Mouse (Mus musculus): Measurements from ENCODE around the gene Itgad. TPM values are rescaled to one million over a fixed set of nuclear protein-coding genes. Genes with fewer than 3 reads are reported as not detected.
A peak's percentile ranks its signal among the peaks of the same experiment; 100 is the strongest.

Gene Itgad
- polyA plus RNA-seq, 1 experiment = 0.56 TPM

GRCm38 (mm10) chr7:128246496-128247391 is 92.6 kb downstream of the Itgad start, which contains the start of gene Tgfb1i1:
Gene Tgfb1i1, plus strand, starts transcription at chr7:128246812.
- Histone ChIP-seq H3K4me3 (replicated peaks; ENCODE audit: extremely low read depth, low read depth, low read length) (peak within 1 kb of the TSS; percentile 75), H3K4me1 (ENCODE audit: control insufficient read depth, insufficient read depth, low read length) (peaks cover 8% of the 10 kb centered on the region)
- TF ChIP-seq CTCF (IDR thresholded peaks at IDR 0.05; ENCODE audit: insufficient read depth, low read length) (no peak), POLR2A (IDR thresholded peaks at IDR 0.05; ENCODE audit: borderline replicate concordance, extremely low read depth, low read depth, low read length) (peak; percentile 83; the same call in 1 of the 2 replicates)
- DNase-seq = peak; percentile 72
- 5% methylated on average over 30 of the region's 30 CpGs for WGBS

GRCm38 (mm10) chr7:128247443-128247842 is 93.3 kb downstream of the Itgad start:
- Histone ChIP-seq H3K4me3 (replicated peaks; ENCODE audit: extremely low read depth, low read depth, low read length) (peak overlapping the region; percentile 75), H3K4me1 (ENCODE audit: control insufficient read depth, insufficient read depth, low read length) (peaks cover 8% of the 10 kb centered on the region)
- DNase-seq = peak; percentile 86
- WGBS = 1% methylated on average over 13 of the region's 13 CpGs
- TF ChIP-seq POLR2A (IDR thresholded peaks at IDR 0.05; ENCODE audit: borderline replicate concordance, extremely low read depth, low read depth, low read length) = peak; percentile 37; the same call in 1 of the 2 replicates
- peak; percentile 53 for TF ChIP-seq CTCF (IDR thresholded peaks at IDR 0.05; ENCODE audit: insufficient read depth, low read length)

GRCm38 (mm10) chr7:128248081-128249042 is 94.2 kb downstream of the Itgad start:
- WGBS = 51% methylated on average over 10 of the region's 10 CpGs
- TF ChIP-seq CTCF (IDR thresholded peaks at IDR 0.05; ENCODE audit: insufficient read depth, low read length) (no peak), POLR2A (IDR thresholded peaks at IDR 0.05; ENCODE audit: borderline replicate concordance, extremely low read depth, low read depth, low read length) (no peak)
- no peak for DNase-seq
- H3K4me1 ChIP-seq (ENCODE audit: control insufficient read depth, insufficient read depth, low read length) = peaks cover 8% of the 10 kb centered on the region
- peak overlapping the region; percentile 44 for H3K4me3 ChIP-seq (replicated peaks; ENCODE audit: extremely low read depth, low read depth, low read length)

- 79% methylated on average over 5 of the region's 5 CpGs for WGBS
These were observed 95.8 kb downstream of the Itgad start for GRCm38 (mm10) chr7:128249998-128250397.

GRCm38 (mm10) chr7:128251946-128252345 is 97.8 kb downstream of the Itgad start:
- DNase-seq = no peak
- 57% methylated on average over 12 of the region's 12 CpGs for WGBS
- Histone ChIP-seq H3K4me1 (ENCODE audit: control insufficient read depth, insufficient read depth, low read length) (peaks cover 9% of the 10 kb centered on the region), H3K4me3 (replicated peaks; ENCODE audit: extremely low read depth, low read depth, low read length) (no peak overlapping the region)
- no peak for TF ChIP-seq CTCF (IDR thresholded peaks at IDR 0.05; ENCODE audit: insufficient read depth, low read length)
- TF ChIP-seq POLR2A (IDR thresholded peaks at IDR 0.05; ENCODE audit: borderline replicate concordance, extremely low read depth, low read depth, low read length) = no peak

More at GRCm38 (mm10) chr7:128249998-128250397, 95.8 kb downstream of the Itgad start:
- TF ChIP-seq CTCF (IDR thresholded peaks at IDR 0.05; ENCODE audit: insufficient read depth, low read length) (no peak), POLR2A (IDR thresholded peaks at IDR 0.05; ENCODE audit: borderline replicate concordance, extremely low read depth, low read depth, low read length) (no peak; the same call in 1 of the 2 replicates)
- Histone ChIP-seq H3K4me3 (replicated peaks; ENCODE audit: extremely low read depth, low read depth, low read length) (no peak overlapping the region), H3K4me1 (ENCODE audit: control insufficient read depth, insufficient read depth, low read length) (peaks cover 8% of the 10 kb centered on the region)
- no peak for DNase-seq

GRCm38 (mm10) chr7:128252609-128253008 is 98.4 kb downstream of the Itgad start:
- Histone ChIP-seq H3K4me1 (ENCODE audit: control insufficient read depth, insufficient read depth, low read length) (peaks cover 15% of the 10 kb centered on the region), H3K4me3 (replicated peaks; ENCODE audit: extremely low read depth, low read depth, low read length) (no peak overlapping the region)
- TF ChIP-seq POLR2A (IDR thresholded peaks at IDR 0.05; ENCODE audit: borderline replicate concordance, extremely low read depth, low read depth, low read length) (no peak), CTCF (IDR thresholded peaks at IDR 0.05; ENCODE audit: insufficient read depth, low read length) (no peak)
- DNase-seq = no peak
- WGBS = 34% methylated on average over 24 of the region's 24 CpGs

GRCm38 (mm10) chr7:128254978-128255377 is 100.8 kb downstream of the Itgad start:
- DNase-seq = no peak
- 53% methylated on average over 2 of the region's 2 CpGs for WGBS
- TF ChIP-seq CTCF (IDR thresholded peaks at IDR 0.05; ENCODE audit: insufficient read depth, low read length) (no peak), POLR2A (IDR thresholded peaks at IDR 0.05; ENCODE audit: borderline replicate concordance, extremely low read depth, low read depth, low read length) (0 out of 2 replicates have a peak, but pooled peaks have one; percentile 23)
- no peak overlapping the region for H3K4me3 ChIP-seq (replicated peaks; ENCODE audit: extremely low read depth, low read depth, low read length)
- peaks cover 9% of the 10 kb centered on the region for H3K4me1 ChIP-seq (ENCODE audit: control insufficient read depth, insufficient read depth, low read length)

GRCm38 (mm10) chr7:128255757-128256156 is 101.6 kb downstream of the Itgad start:
- H3K4me3 ChIP-seq (replicated peaks; ENCODE audit: extremely low read depth, low read depth, low read length) = no peak overlapping the region
- DNase-seq = no peak
- 76% methylated on average over 5 of the region's 5 CpGs for WGBS

More at GRCm38 (mm10) chr7:128255757-128256156, 101.6 kb downstream of the Itgad start:
- TF ChIP-seq CTCF (IDR thresholded peaks at IDR 0.05; ENCODE audit: insufficient read depth, low read length) = no peak
- TF ChIP-seq POLR2A (IDR thresholded peaks at IDR 0.05; ENCODE audit: borderline replicate concordance, extremely low read depth, low read depth, low read length) = no peak
- peaks cover 9% of the 10 kb centered on the region for H3K4me1 ChIP-seq (ENCODE audit: control insufficient read depth, insufficient read depth, low read length)
